Mouse (Mus musculus) limb, embryonic 10.5 days (tissue): ENCODE data around the gene Zfp426. TPM values are rescaled to one million over a fixed set of nuclear protein-coding genes. Genes with fewer than 3 reads are reported as not detected.

ENCODE experiments used
- DNase-seq: peaks from one replicate; pipeline ENCODE4 v3.0.0-alpha.2; 2017; ENCODE audit warnings: low spot score
- H3K27ac ChIP-seq: fragments of 300-500 bp; sonication (generic); 2 replicates; pipeline ENCODE4 v1.5.1; 2016; ENCODE audit warnings: mild to moderate bottlenecking
- H3K27me3 ChIP-seq: fragments of 300-500 bp; sonication (generic); 2 replicates; pipeline ENCODE4 v1.6.1; 2016; ENCODE audit warnings: low read depth, mild to moderate bottlenecking; ENCODE audit not compliant: poor library complexity, severe bottlenecking
- H3K36me3 ChIP-seq: fragments of 300-500 bp; sonication (generic); 2 replicates; pipeline ENCODE4 v1.6.1; 2016; ENCODE audit warnings: mild to moderate bottlenecking, moderate library complexity
- H3K4me1 ChIP-seq: fragments of 300-500 bp; sonication (generic); 2 replicates; pipeline ENCODE4 v1.6.1; 2016
- H3K4me3 ChIP-seq: fragments of 300-500 bp; sonication (generic); 2 replicates; pipeline ENCODE4 v1.5.1; 2016; ENCODE audit warnings: mild to moderate bottlenecking, moderate library complexity
- H3K9me3 ChIP-seq: fragments of 300-500 bp; sonication (generic); replicated peaks from 2 replicates; pipeline ENCODE4 v1.6.1; 2016; ENCODE audit warnings: mild to moderate bottlenecking
- WGBS: fragments of 180-500 bp; shearing (Covaris S2); methylation state at CpG from one replicate; pipeline ENCODE4 v1.1.7; 2016; 5-methylcytosine and 5-hydroxymethylcytosine counted together
- polyA plus RNA-seq: library from polyadenylated mRNA; unstranded; fragments of >200 nt; fragmentation: Nextera tagmentation; extraction: Ambion mirVana; gene quantifications from 2 replicates; pipeline ENCODE4 v1.2.1, GENCODE M21; 2016

The Zfp426 gene
- polyA plus RNA-seq, 1 experiment from 2014 or later, result 23.6 TPM

DNA sequence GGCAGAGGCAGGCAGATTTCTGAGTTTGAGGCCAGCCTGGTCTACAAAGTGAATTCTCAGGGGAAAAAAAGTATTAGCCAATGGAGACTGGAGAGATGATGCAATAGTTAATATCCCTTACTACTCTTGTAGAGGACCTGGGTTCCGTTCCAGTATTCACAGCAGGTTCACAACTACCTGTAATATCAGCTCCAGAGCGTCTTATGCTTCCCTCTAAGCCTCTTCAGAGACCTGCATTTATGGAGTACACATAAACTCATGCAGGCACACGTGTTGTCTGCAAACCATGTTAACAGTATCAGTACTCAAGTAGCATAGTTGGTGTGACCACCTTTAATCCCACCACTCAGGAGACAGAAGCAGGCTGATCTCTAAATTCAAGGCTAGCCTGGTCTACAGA is 62.5 kb downstream of the Zfp426 start:
- WGBS, result 88% methylated on average over 3 of the region's 3 CpGs
- DNase-seq, result no peak
- no peak overlapping the region for H3K27ac ChIP-seq

More for the DNA sequence above, 62.5 kb downstream of the Zfp426 start:
- H3K36me3 ChIP-seq, result peaks cover 21% of the 10 kb centered on the region
- no peaks in the 10 kb centered on the region for H3K9me3 ChIP-seq
- no peaks in the 10 kb centered on the region for H3K4me1 ChIP-seq
- no peak overlapping the region for H3K4me3 ChIP-seq
- no peaks in the 10 kb centered on the region for H3K27me3 ChIP-seq

Other genes starting within 250 kb of the Zfp426 start
- gene Olfr39, start 210.4 kb downstream of the Zfp426 start, polyA plus RNA-seq, result not detected in 2 replicates
- gene Olfr873, start 194.2 kb downstream of the Zfp426 start, polyA plus RNA-seq, result not detected in 2 replicates
- not detected in 2 replicates for gene Olfr18, start 156.7 kb downstream of the Zfp426 start, polyA plus RNA-seq
- 27.8 and 29.5 TPM in 2 replicates for gene Zfp560, start 107.6 kb downstream of the Zfp426 start, polyA plus RNA-seq
- 21.1 and 26.7 TPM in 2 replicates for gene Zfp26, start 32.6 kb downstream of the Zfp426 start, polyA plus RNA-seq
- 128 and 162 TPM in 2 replicates for gene Zfp266, start 28.7 kb upstream of the Zfp426 start, polyA plus RNA-seq
- gene Zfp846, start 88.5 kb upstream of the Zfp426 start, polyA plus RNA-seq, result 14.2 and 16.3 TPM in 2 replicates
- 330 TPM in 2 replicates for gene Ubl5, start 150.1 kb upstream of the Zfp426 start, polyA plus RNA-seq
- 21.5 and 21.6 TPM in 2 replicates for gene Fbxl12, start 152.0 kb upstream of the Zfp426 start, polyA plus RNA-seq
- 82.8 and 93.0 TPM in 2 replicates for gene Pin1, start 159.3 kb upstream of the Zfp426 start, polyA plus RNA-seq